Mouse (Mus musculus) splenic B cell, adult 2 months (primary cell): ENCODE data around the gene Mthfd2.

Source experiments
- DNase-seq: peaks from one replicate; pipeline ENCODE4 v3.0.0-alpha.2; 2011; ENCODE audit warnings: low read depth, low spot score
- H3K27me3 ChIP-seq: 2 replicates; pipeline ENCODE4 v1.6.1; 2012; ENCODE audit warnings: mild to moderate bottlenecking, low read length, moderate library complexity, mixed read lengths; ENCODE audit not compliant: control insufficient read depth, poor library complexity, insufficient read depth, severe bottlenecking
- H3K36me3 ChIP-seq: 2 replicates; pipeline ENCODE4 v1.6.1; 2012; ENCODE audit warnings: mild to moderate bottlenecking, low read length, moderate library complexity, mixed read lengths; ENCODE audit not compliant: control insufficient read depth, poor library complexity, insufficient read depth, severe bottlenecking

Gene Mthfd2

GRCm38 (mm10) chr6:83315293-83315692, 10.4 kb downstream of the Mthfd2 start:
- DNase-seq = no peak
- no peaks in the 10 kb centered on the region for H3K27me3 ChIP-seq
- no peaks in the 10 kb centered on the region for H3K36me3 ChIP-seq

GRCm38 (mm10) chr6:83312514-83312913, 13.2 kb downstream of the Mthfd2 start:
- DNase-seq = no peak
- Histone ChIP-seq H3K27me3 (no peaks in the 10 kb centered on the region), H3K36me3 (no peaks in the 10 kb centered on the region)

- no peaks in the 10 kb centered on the region for H3K27me3 ChIP-seq
- no peaks in the 10 kb centered on the region for H3K36me3 ChIP-seq
- DNase-seq = no peak
Observed at GRCm38 (mm10) chr6:83312021-83312420, 13.7 kb downstream of the Mthfd2 start.

- DNase-seq = no peak
- H3K27me3 ChIP-seq = no peaks in the 10 kb centered on the region
- no peaks in the 10 kb centered on the region for H3K36me3 ChIP-seq
Observed at GRCm38 (mm10) chr6:83311206-83311605, 14.5 kb downstream of the Mthfd2 start.

- H3K36me3 ChIP-seq = no peaks in the 10 kb centered on the region
- H3K27me3 ChIP-seq = no peaks in the 10 kb centered on the region
- peak; percentile 60 for DNase-seq
Observed at GRCm38 (mm10) chr6:83309017-83309416, 16.7 kb downstream of the Mthfd2 start.

- DNase-seq = no peak
- Histone ChIP-seq H3K27me3 (no peaks in the 10 kb centered on the region), H3K36me3 (no peaks in the 10 kb centered on the region)
Observed at GRCm38 (mm10) chr6:83302264-83302663, 23.4 kb downstream of the Mthfd2 start.

- Histone ChIP-seq H3K27me3 (no peaks in the 10 kb centered on the region), H3K36me3 (no peaks in the 10 kb centered on the region)
- DNase-seq = no peak
Observed at GRCm38 (mm10) chr6:83301294-83301693, 24.4 kb downstream of the Mthfd2 start.

GRCm38 (mm10) chr6:83300447-83301229, 25.1 kb downstream of the Mthfd2 start:
- Histone ChIP-seq H3K27me3 (no peaks in the 10 kb centered on the region), H3K36me3 (no peaks in the 10 kb centered on the region)
- no peak for DNase-seq

DNA sequence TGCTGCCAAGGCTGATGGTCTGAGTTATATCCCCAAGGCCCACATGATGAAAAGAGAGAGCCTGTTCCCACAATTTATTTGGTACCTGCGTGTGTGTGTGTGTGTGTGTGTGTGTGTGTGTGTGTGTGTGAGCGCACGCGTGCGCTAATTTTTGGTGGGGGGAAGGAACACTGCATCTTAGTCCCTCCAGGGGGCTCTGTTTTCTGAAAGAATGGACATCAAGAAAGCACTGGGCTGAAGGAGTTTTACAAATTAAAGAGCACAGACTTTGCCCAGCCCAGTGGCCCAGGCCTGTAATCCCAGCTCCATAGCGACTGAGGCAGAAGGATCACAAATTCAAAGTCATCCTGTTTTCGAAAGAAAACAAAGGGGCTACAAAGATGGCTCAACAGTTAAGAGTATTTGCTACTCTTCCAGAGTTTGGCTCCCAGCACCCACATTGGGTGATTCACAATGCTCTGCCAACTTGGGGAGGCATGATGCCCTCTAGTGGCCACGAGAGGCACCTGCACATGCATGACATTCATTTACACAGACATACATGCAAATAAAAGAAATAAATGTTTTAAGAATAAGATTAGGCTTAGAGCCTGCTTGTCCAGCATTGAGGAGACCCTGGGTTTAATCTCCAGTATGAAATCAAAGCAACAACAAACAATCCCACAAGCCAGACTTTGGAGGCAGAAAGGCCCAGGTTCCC, 45.3 kb downstream of the Mthfd2 start:
- Histone ChIP-seq H3K36me3 (no peaks in the 10 kb centered on the region), H3K27me3 (no peaks in the 10 kb centered on the region)
- DNase-seq = peak; percentile 37

- no peaks in the 10 kb centered on the region for H3K36me3 ChIP-seq
- DNase-seq = peak; percentile 56
- H3K27me3 ChIP-seq = no peaks in the 10 kb centered on the region
Observed at GRCm38 (mm10) chr6:83278881-83279280, 46.8 kb downstream of the Mthfd2 start.

GRCm38 (mm10) chr6:83277151-83277550, 48.6 kb downstream of the Mthfd2 start:
- H3K27me3 ChIP-seq = no peaks in the 10 kb centered on the region
- DNase-seq = no peak
- no peaks in the 10 kb centered on the region for H3K36me3 ChIP-seq

DNA sequence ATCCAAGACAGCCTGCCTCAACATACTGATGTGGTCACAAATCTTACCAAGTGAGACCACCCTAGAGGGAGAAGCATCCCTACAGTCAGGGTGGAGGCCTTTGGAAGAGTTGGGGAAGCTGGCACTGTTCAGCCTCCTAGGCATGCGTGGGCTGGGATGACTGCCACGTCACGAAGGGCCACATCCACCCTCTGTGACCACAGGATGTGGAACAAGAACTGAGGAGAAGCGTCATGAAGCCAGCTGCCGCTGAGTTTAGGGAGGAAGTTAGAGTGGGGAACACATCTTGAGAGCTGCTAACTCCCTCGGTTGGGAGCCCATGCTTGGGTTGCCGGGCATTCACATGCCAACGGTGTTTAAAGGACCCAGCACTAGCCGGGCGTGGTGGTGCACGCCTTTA, 52.0 kb downstream of the Mthfd2 start:
- H3K27me3 ChIP-seq = no peaks in the 10 kb centered on the region
- DNase-seq = peak; percentile 44
- H3K36me3 ChIP-seq = no peaks in the 10 kb centered on the region

DNA sequence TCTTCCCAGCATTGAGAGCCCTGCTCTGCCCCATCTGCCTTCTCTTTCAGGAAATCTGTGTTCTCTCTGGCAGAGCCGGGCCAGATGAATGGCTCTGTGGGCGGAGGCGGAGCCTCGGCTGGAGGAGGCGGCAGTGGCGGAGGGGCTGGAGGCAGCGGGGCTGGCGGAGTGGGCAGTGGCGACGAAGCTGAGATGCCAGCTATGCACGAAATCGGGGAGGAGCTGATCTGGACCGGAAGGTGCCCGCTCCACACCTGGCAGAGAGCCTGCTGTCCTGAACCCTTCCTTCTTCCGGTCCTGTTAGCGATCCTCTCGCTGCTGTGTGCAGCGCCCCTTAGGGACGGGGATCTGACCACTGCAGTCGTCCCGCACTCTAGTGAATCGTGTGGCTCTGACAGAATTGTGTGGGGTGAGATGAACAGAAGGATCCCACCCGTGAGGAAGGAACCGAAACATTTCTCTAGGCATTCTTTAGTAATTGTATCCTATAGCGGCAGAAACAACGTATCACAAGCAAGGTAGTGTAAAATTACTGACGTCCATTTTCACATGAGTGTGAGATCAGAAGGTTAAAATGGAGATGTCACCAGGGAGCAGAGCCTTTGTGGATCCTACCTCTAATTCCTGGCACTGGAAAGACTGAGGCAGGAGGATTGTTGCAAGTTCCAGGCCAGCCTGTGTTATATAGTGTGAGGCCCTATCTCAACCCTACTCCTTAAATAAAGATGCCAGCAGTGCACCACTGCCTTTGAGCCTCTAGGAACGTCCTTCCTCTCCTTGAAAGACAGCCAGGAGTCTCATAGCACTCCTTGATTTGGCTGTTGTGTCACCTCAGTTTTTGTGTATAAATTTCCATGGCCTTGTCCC, 57.3 kb downstream of the Mthfd2 start:
- H3K27me3 ChIP-seq = no peaks in the 10 kb centered on the region
- DNase-seq = peak; percentile 65
- no peaks in the 10 kb centered on the region for H3K36me3 ChIP-seq

GRCm38 (mm10) chr6:83267616-83268015, 58.1 kb downstream of the Mthfd2 start:
- no peak for DNase-seq
- Histone ChIP-seq H3K27me3 (no peaks in the 10 kb centered on the region), H3K36me3 (no peaks in the 10 kb centered on the region)

- Histone ChIP-seq H3K27me3 (no peaks in the 10 kb centered on the region), H3K36me3 (no peaks in the 10 kb centered on the region)
- no peak for DNase-seq
Observed at GRCm38 (mm10) chr6:83265653-83266052, 60.1 kb downstream of the Mthfd2 start.
